Mouse (Mus musculus): ENCODE measurements around the gene Kcnq1. TPM values are rescaled to one million over a fixed set of nuclear protein-coding genes. Genes with fewer than 3 reads are reported as not detected.

Kcnq1 gene
- polyA plus RNA-seq, 1 experiment from 2014 or later: 13.4 TPM

- no peaks in the 10 kb centered on the region for H3K4me1 ChIP-seq (replicated peaks; ENCODE audit: insufficient read depth, low read length)
- H3K4me3 ChIP-seq (replicated peaks; ENCODE audit: low read depth, low read length): no peak overlapping the region
- ATAC-seq (replicated peaks; ENCODE audit: low FRiP score, low read depth) (peak; percentile 45; the same call in 1 of the 2 replicates), DNase-seq (ENCODE audit: low spot score) (no peak)
- no peak overlapping the region for H3K27ac ChIP-seq
- no peaks in the 10 kb centered on the region for H3K27me3 ChIP-seq (ENCODE audit: insufficient read depth, low read length)
- WGBS: 69% methylated on average over 4 of the region's 4 CpGs
- no peak for TF ChIP-seq CTCF (IDR thresholded peaks at IDR 0.05; ENCODE audit: low read depth)
- H3K4me2 ChIP-seq (ENCODE audit: low read length): no peak overlapping the region
- H3K9me3 ChIP-seq (replicated peaks; ENCODE audit: low read length): no peaks in the 10 kb centered on the region
- no peaks in the 10 kb centered on the region for H3K36me3 ChIP-seq (ENCODE audit: insufficient read depth, low read length)
- H3K9ac ChIP-seq (ENCODE audit: low read depth, low read length): no peak overlapping the region
These were observed 313.5 kb downstream of the Kcnq1 start for GRCm38 (mm10) chr7:143419585-143420160.

GRCm38 (mm10) chr7:143428142-143428813, 322.1 kb downstream of the Kcnq1 start:
- H3K9me3 ChIP-seq (replicated peaks; ENCODE audit: low read length): no peaks in the 10 kb centered on the region
- ATAC-seq (replicated peaks; ENCODE audit: low FRiP score, low read depth) (no peak), DNase-seq (ENCODE audit: low spot score) (no peak)
- H3K27ac ChIP-seq: no peak overlapping the region
- H3K27me3 ChIP-seq (ENCODE audit: insufficient read depth, low read length): no peaks in the 10 kb centered on the region
- no peaks in the 10 kb centered on the region for H3K36me3 ChIP-seq (ENCODE audit: insufficient read depth, low read length)
- 47% methylated on average over 23 of the region's 23 CpGs for WGBS
- no peak overlapping the region for H3K4me2 ChIP-seq (ENCODE audit: low read length)
- H3K4me1 ChIP-seq (replicated peaks; ENCODE audit: insufficient read depth, low read length): no peaks in the 10 kb centered on the region
- TF ChIP-seq CTCF (IDR thresholded peaks at IDR 0.05; ENCODE audit: low read depth): no peak
- H3K4me3 ChIP-seq (replicated peaks; ENCODE audit: low read depth, low read length): no peak overlapping the region
- H3K9ac ChIP-seq (ENCODE audit: low read depth, low read length): no peak overlapping the region

GRCm38 (mm10) chr7:143428814-143429499, 322.8 kb downstream of the Kcnq1 start:
- no peaks in the 10 kb centered on the region for H3K27me3 ChIP-seq (ENCODE audit: insufficient read depth, low read length)
- DNase-seq (ENCODE audit: low spot score) (no peak), ATAC-seq (replicated peaks; ENCODE audit: low FRiP score, low read depth) (0 out of 2 replicates have a peak, but pooled peaks have one; percentile 47)
- H3K4me2 ChIP-seq (ENCODE audit: low read length): no peak overlapping the region
- TF ChIP-seq CTCF (IDR thresholded peaks at IDR 0.05; ENCODE audit: low read depth): no peak
- H3K27ac ChIP-seq: no peak overlapping the region
- WGBS: 49% methylated on average over 2 of the region's 2 CpGs
- H3K4me1 ChIP-seq (replicated peaks; ENCODE audit: insufficient read depth, low read length): no peaks in the 10 kb centered on the region
- no peaks in the 10 kb centered on the region for H3K36me3 ChIP-seq (ENCODE audit: insufficient read depth, low read length)
- no peak overlapping the region for H3K9ac ChIP-seq (ENCODE audit: low read depth, low read length)
- H3K9me3 ChIP-seq (replicated peaks; ENCODE audit: low read length): no peaks in the 10 kb centered on the region
- no peak overlapping the region for H3K4me3 ChIP-seq (replicated peaks; ENCODE audit: low read depth, low read length)

- ATAC-seq (replicated peaks; ENCODE audit: low FRiP score, low read depth) (no peak), DNase-seq (ENCODE audit: low spot score) (no peak)
- Histone ChIP-seq H3K4me3 (replicated peaks; ENCODE audit: low read depth, low read length) (no peak overlapping the region), H3K9me3 (replicated peaks; ENCODE audit: low read length) (no peaks in the 10 kb centered on the region), H3K27ac (no peak overlapping the region), H3K9ac (ENCODE audit: low read depth, low read length) (no peak overlapping the region), H3K36me3 (ENCODE audit: insufficient read depth, low read length) (no peaks in the 10 kb centered on the region), H3K4me1 (replicated peaks; ENCODE audit: insufficient read depth, low read length) (no peaks in the 10 kb centered on the region), H3K4me2 (ENCODE audit: low read length) (no peak overlapping the region), H3K27me3 (ENCODE audit: insufficient read depth, low read length) (no peaks in the 10 kb centered on the region)
- no peak for TF ChIP-seq CTCF (IDR thresholded peaks at IDR 0.05; ENCODE audit: low read depth)
- WGBS: 78% methylated on average over 1 of the region's 1 CpGs
These were observed 326.5 kb downstream of the Kcnq1 start for GRCm38 (mm10) chr7:143432631-143433030.

DNA sequence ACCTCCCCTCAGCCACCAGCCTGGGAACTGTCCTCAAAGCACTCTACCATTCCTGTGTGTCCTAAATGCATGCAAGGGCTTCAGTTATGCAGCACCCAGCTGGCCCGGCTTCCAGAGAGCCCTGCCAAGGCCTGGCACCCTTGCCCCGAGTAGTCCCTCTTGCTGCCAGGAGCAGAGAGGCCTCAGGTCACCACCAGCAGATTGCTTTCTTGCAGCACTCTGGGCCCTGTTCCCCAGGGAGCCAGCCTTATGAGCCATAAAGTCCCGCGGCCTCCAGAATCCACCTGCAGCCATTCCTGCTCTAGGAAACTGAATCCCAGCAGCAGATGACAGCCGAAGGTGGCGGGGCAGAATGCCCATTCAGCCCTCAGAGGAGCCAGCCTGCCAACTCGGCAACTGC, 327.2 kb downstream of the Kcnq1 start:
- DNase-seq (ENCODE audit: low spot score): no peak
- H3K9ac ChIP-seq (ENCODE audit: low read depth, low read length): no peak overlapping the region
- TF ChIP-seq CTCF (IDR thresholded peaks at IDR 0.05; ENCODE audit: low read depth): no peak
- no peaks in the 10 kb centered on the region for H3K36me3 ChIP-seq (ENCODE audit: insufficient read depth, low read length)
- ATAC-seq (replicated peaks; ENCODE audit: low FRiP score, low read depth): no peak
- 0 out of 2 replicates have a peak, but pooled peaks cover 2% of the 10 kb centered on the region for H3K4me1 ChIP-seq (replicated peaks; ENCODE audit: insufficient read depth, low read length)
- no peak overlapping the region for H3K4me2 ChIP-seq (ENCODE audit: low read length)
- 55% methylated on average over 7 of the region's 7 CpGs for WGBS
- H3K27ac ChIP-seq: no peak overlapping the region
- H3K27me3 ChIP-seq (ENCODE audit: insufficient read depth, low read length): no peaks in the 10 kb centered on the region
- H3K9me3 ChIP-seq (replicated peaks; ENCODE audit: low read length): no peaks in the 10 kb centered on the region
- H3K4me3 ChIP-seq (replicated peaks; ENCODE audit: low read depth, low read length): no peak overlapping the region

DNA sequence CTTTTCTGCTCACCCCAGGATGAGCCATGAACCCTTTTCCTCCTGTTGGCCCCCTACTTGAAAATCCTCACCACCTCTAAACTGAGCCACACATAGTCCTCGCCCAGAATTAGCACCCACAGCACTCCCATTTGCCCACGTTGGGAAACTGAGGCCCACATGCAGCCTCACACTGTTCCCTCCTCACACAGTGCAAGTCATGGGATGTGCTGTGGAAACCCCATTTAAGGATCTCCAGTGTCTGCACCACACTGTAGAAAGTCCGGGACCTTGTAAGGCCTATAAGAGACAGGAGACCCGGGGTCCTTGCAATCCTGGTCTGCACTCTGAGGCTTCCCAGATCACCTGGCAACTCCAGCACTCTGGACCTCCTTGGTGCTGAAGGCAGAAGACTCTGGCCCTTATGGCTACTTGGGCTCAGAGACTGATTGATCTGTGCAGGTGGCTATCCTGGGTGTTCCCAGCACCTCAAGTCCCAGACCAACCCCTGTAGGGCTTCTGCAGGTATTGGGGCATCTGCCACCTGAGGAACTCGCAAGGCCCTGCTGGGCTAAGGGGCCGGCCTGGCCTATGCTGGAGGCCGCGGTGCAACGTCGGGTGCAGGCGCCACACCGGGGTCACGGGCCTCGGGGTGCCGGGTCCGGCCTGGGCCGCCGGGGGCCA, 331.2 kb downstream of the Kcnq1 start:
- H3K4me1 ChIP-seq (replicated peaks; ENCODE audit: insufficient read depth, low read length): peaks cover 5% of the 10 kb centered on the region; the same call in 1 of the 2 replicates
- DNase-seq (ENCODE audit: low spot score) (no peak), ATAC-seq (replicated peaks; ENCODE audit: low FRiP score, low read depth) (peak; percentile 58; the same call in 1 of the 2 replicates)
- H3K9ac ChIP-seq (ENCODE audit: low read depth, low read length): peak overlapping the region; percentile 73
- H3K27ac ChIP-seq: no peak overlapping the region
- no peaks in the 10 kb centered on the region for H3K36me3 ChIP-seq (ENCODE audit: insufficient read depth, low read length)
- no peaks in the 10 kb centered on the region for H3K27me3 ChIP-seq (ENCODE audit: insufficient read depth, low read length)
- WGBS: 25% methylated on average over 18 of the region's 18 CpGs
- no peaks in the 10 kb centered on the region for H3K9me3 ChIP-seq (replicated peaks; ENCODE audit: low read length)
- peak overlapping the region; percentile 41 for H3K4me3 ChIP-seq (replicated peaks; ENCODE audit: low read depth, low read length)
- H3K4me2 ChIP-seq (ENCODE audit: low read length): peak overlapping the region; percentile 92
- TF ChIP-seq CTCF (IDR thresholded peaks at IDR 0.05; ENCODE audit: low read depth): no peak
